In genomic region chr4:117782908-117783307, GRCm38 (mm10) we compare ENCODE assay signal across 28 mouse cellular contexts. TPM values are rescaled to one million over a fixed set of nuclear protein-coding genes. Genes with fewer than 3 reads are reported as not detected.
DNase-seq lines count a peak whose midpoint lies in the region; ATAC-seq and TF ChIP-seq lines count a peak whose summit lies in the region.
"Had no signal": no experiment of that assay in that cellular context is flagged by ENCODE, and none has a peak within 500 bp of the region (broad histone marks: within the 10 kb centered on the region; RNA-seq: fewer than 3 reads in every experiment).

No protein-coding gene starts in this region.

- peak; percentile 6; the same call in 1 of the 2 replicates for TF ChIP-seq CTCF in midbrain, postnatal 0 days (IDR thresholded peaks at IDR 0.05)
- 0 out of 4 replicates have a peak, but pooled peaks of 1 of the 2 experiments have one; percentile 13 for TF ChIP-seq CTCF in CH12.LX (conservative IDR thresholded peaks at IDR 0.05 in 1 of 2, IDR thresholded peaks at IDR 0.05 in 1 of 2; ENCODE audit: low read depth in 2 of 2, low read length in 2 of 2)
- TF ChIP-seq CTCF in stomach, postnatal 0 days (IDR thresholded peaks at IDR 0.05; ENCODE audit: low read depth): 0 out of 2 replicates have a peak, but pooled peaks have one; percentile 2

- H3K36me3 ChIP-seq in midbrain, postnatal 0 days (ENCODE audit: insufficient read depth, low read length): no peaks in the 10 kb centered on the region
- H3K36me3 ChIP-seq in midbrain, embryonic 13.5 days: no peaks in the 10 kb centered on the region
- H3K36me3 ChIP-seq in CH12.LX (replicated peaks in 1 of 2; ENCODE audit: control insufficient read depth in 1 of 2, insufficient read depth in 1 of 2, low read length in 1 of 2): peaks cover 0 to 7% of the 10 kb centered on the region in 2 experiments
- no peaks in the 10 kb centered on the region for H3K36me3 ChIP-seq in stomach, postnatal 0 days (ENCODE audit: control insufficient read depth, insufficient read depth, low read length)
- H3K36me3 ChIP-seq: embryonic facial prominence, embryonic 10.5 days; embryonic facial prominence, embryonic 12.5 days; forebrain, embryonic 15.5 days had no signal

- H3K4me2 ChIP-seq in midbrain, postnatal 0 days (ENCODE audit: low read depth, low read length, poor library complexity, severe bottlenecking): no peak overlapping the region
- no peak overlapping the region for H3K4me2 ChIP-seq in midbrain, embryonic 13.5 days (replicated peaks)
- no peak overlapping the region for H3K4me2 ChIP-seq in CH12.LX (ENCODE audit: insufficient read depth, low read depth, poor library complexity, severe bottlenecking)
- H3K4me2 ChIP-seq in stomach, postnatal 0 days (replicated peaks; ENCODE audit: low read depth): no peak overlapping the region
- H3K4me2 ChIP-seq: embryonic facial prominence, embryonic 12.5 days; forebrain, embryonic 13.5 days; forebrain, embryonic 15.5 days had no signal

- no peaks in the 10 kb centered on the region for H3K27me3 ChIP-seq in midbrain, postnatal 0 days (ENCODE audit: insufficient read depth, low read length)
- H3K27me3 ChIP-seq in midbrain, embryonic 13.5 days: no peaks in the 10 kb centered on the region
- H3K27me3 ChIP-seq in CH12.LX (replicated peaks): no peaks in the 10 kb centered on the region
- H3K27me3 ChIP-seq in stomach, postnatal 0 days (ENCODE audit: control insufficient read depth, insufficient read depth, low read length): no peaks in the 10 kb centered on the region
- H3K27me3 ChIP-seq: embryonic facial prominence, embryonic 12.5 days; forebrain, embryonic 13.5 days; forebrain, embryonic 15.5 days had no signal

- no peaks in the 10 kb centered on the region for H3K9me3 ChIP-seq in midbrain, postnatal 0 days (ENCODE audit: low read length)
- H3K9me3 ChIP-seq in midbrain, embryonic 13.5 days: no peaks in the 10 kb centered on the region
- H3K9me3 ChIP-seq in CH12.LX (replicated peaks; ENCODE audit: low read length): peaks cover 5% of the 10 kb centered on the region
- H3K9me3 ChIP-seq in stomach, postnatal 0 days (ENCODE audit: control insufficient read depth, low read length): no peaks in the 10 kb centered on the region
- H3K9me3 ChIP-seq: embryonic facial prominence, embryonic 10.5 days; embryonic facial prominence, embryonic 12.5 days; forebrain, embryonic 13.5 days; forebrain, embryonic 15.5 days had no signal

- H3K4me1 ChIP-seq in midbrain, postnatal 0 days (ENCODE audit: insufficient read depth, low read length): no peaks in the 10 kb centered on the region
- H3K4me1 ChIP-seq in midbrain, embryonic 13.5 days (replicated peaks): peaks cover 6% of the 10 kb centered on the region
- peaks cover 4 to 10% of the 10 kb centered on the region in 2 experiments; a peak in 3 of 4 replicates for H3K4me1 ChIP-seq in CH12.LX (ENCODE audit: control insufficient read depth in 1 of 2, insufficient read depth in 2 of 2)
- H3K4me1 ChIP-seq in stomach, postnatal 0 days (replicated peaks; ENCODE audit: control insufficient read depth, insufficient read depth): no peaks in the 10 kb centered on the region
- H3K4me1 ChIP-seq: embryonic facial prominence, embryonic 12.5 days; forebrain, embryonic 13.5 days; forebrain, embryonic 15.5 days had no signal

- TF ChIP-seq RAD21 in CH12.LX (IDR thresholded peaks at IDR 0.05; ENCODE audit: low read depth, low read length): no peak

- H3K9ac ChIP-seq in midbrain, postnatal 0 days (replicated peaks; ENCODE audit: low read length, poor library complexity, severe bottlenecking): no peak overlapping the region
- H3K9ac ChIP-seq in midbrain, embryonic 13.5 days (replicated peaks): no peak overlapping the region
- H3K9ac ChIP-seq in CH12.LX (ENCODE audit: insufficient read depth, low read depth): no peak overlapping the region
- H3K9ac ChIP-seq in stomach, postnatal 0 days (ENCODE audit: low read length): no peak overlapping the region
- H3K9ac ChIP-seq: embryonic facial prominence, embryonic 12.5 days; forebrain, embryonic 13.5 days; forebrain, embryonic 15.5 days; forebrain, postnatal 0 days had no signal

- TF ChIP-seq EP300 in CH12.LX (IDR thresholded peaks at IDR 0.05; ENCODE audit: low read length): no peak
- TF ChIP-seq EP300 in stomach, postnatal 0 days (optimal IDR thresholded peaks at IDR 0.05): no peak

- ATAC-seq in midbrain, postnatal 0 days (ENCODE audit: low FRiP score): no peak
- ATAC-seq in midbrain, embryonic 13.5 days: no peak
- no peak for ATAC-seq in stomach, postnatal 0 days (ENCODE audit: low FRiP score, low TSS enrichment)
- ATAC-seq: activated CD4-positive, CD25-positive, alpha-beta regulatory T cell, adult 4 months; CD4-positive, CD25-positive, alpha-beta regulatory T cell, adult 4 months; forebrain, embryonic 13.5 days; forebrain, embryonic 15.5 days; forebrain, postnatal 0 days; Patski had no signal

- H3K4me3 ChIP-seq in midbrain, postnatal 0 days (ENCODE audit: low read depth, low read length): no peak overlapping the region
- H3K4me3 ChIP-seq in midbrain, embryonic 13.5 days (replicated peaks): no peak overlapping the region
- H3K4me3 ChIP-seq in CH12.LX (replicated peaks in 1 of 3; ENCODE audit: low read depth in 2 of 3, low read length in 2 of 3, poor library complexity in 1 of 3): no peak overlapping the region
- H3K4me3 ChIP-seq in stomach, postnatal 0 days (ENCODE audit: low read depth, low read length): no peak overlapping the region
- H3K4me3 ChIP-seq: embryonic facial prominence, embryonic 10.5 days; embryonic facial prominence, embryonic 12.5 days; forebrain, embryonic 13.5 days; forebrain, embryonic 15.5 days had no signal

- dilution Hi-C loops in CH12.LX (cut with MboI; ENCODE audit: extremely low pct_ligation_motif_present, extremely low pct_unique_long_range_greater_than_20kb, low sequenced_read_pairs): no loop called here

- whole genome bisulfite sequencing in midbrain, postnatal 0 days: 85% methylated on average over 3 of the region's 3 CpGs
- WGBS in midbrain, embryonic 13.5 days: 88% methylated on average over 3 of the region's 3 CpGs
- 67% methylated on average over 3 of the region's 3 CpGs for WGBS in stomach, postnatal 0 days

- no peak for TF ChIP-seq POLR2A in CH12.LX (IDR thresholded peaks at IDR 0.05; ENCODE audit: low read depth, low read length)

- no peak for DNase-seq in midbrain, postnatal 0 days (ENCODE audit: low spot score)
- DNase-seq in CH12.LX (ENCODE audit: extremely low read depth): no peak
- DNase-seq in stomach, postnatal 0 days (ENCODE audit: low spot score): no peak
- no peak for DNase-seq in spleen, postnatal 36 days (ENCODE audit: low spot score in 2 of 2)
- DNase-seq in urinary bladder, postnatal 10 days (ENCODE audit: low spot score): no peak
- DNase-seq: adrenal gland, adult 8-10 months; adrenal gland, postnatal 36 days; B cell, adult 2 months; cerebellum, adult 11-12 months; cerebellum, adult 2 months; cerebellum, adult 9-10 months; cerebellum, postnatal 10 days; cerebellum, postnatal 25 days; forebrain, postnatal 0 days had no signal

- no peak overlapping the region for H3K27ac ChIP-seq in midbrain, postnatal 0 days (ENCODE audit: low read depth, low read length)
- no peak overlapping the region for H3K27ac ChIP-seq in midbrain, embryonic 13.5 days
- no peak overlapping the region for H3K27ac ChIP-seq in CH12.LX (ENCODE audit: insufficient read depth, low read depth)
- no peak overlapping the region for H3K27ac ChIP-seq in stomach, postnatal 0 days (replicated peaks)
- H3K27ac ChIP-seq: embryonic facial prominence, embryonic 10.5 days; embryonic facial prominence, embryonic 12.5 days; forebrain, embryonic 13.5 days; forebrain, embryonic 15.5 days had no signal

- in situ Hi-C loops in CH12.LX (cut with MboI; ENCODE audit: low pct_ligation_motif_present, low pct_unique_long_range_greater_than_20kb, low sequenced_read_pairs): no loop called here

- no peaks in the 10 kb centered on the region for H3K79me2 ChIP-seq in CH12.LX (replicated peaks; ENCODE audit: control insufficient read depth, extremely low read depth, insufficient read depth, poor library complexity, severe bottlenecking)

TF ChIP-seq in CH12.LX, 34 proteins besides CTCF, POLR2A, EP300 and RAD21:
- no peak for TF ChIP-seq POLR2AphosphoS2 (IDR thresholded peaks at IDR 0.05; ENCODE audit: low read depth, low read length)
- TF ChIP-seq SMC3 (IDR thresholded peaks at IDR 0.05; ENCODE audit: low read depth, low read length): no peak
- peak; percentile 57; the same call in 1 of the 2 replicates for TF ChIP-seq ZNF384 (IDR thresholded peaks at IDR 0.05; ENCODE audit: low read depth, low read length)
- no peak for TF ChIP-seq ZMIZ1 (IDR thresholded peaks at IDR 0.05; ENCODE audit: low read depth, low read length)
- TF ChIP-seq MXI1 (IDR thresholded peaks at IDR 0.05; ENCODE audit: low read depth, low read length): no peak

RNA-seq across cellular contexts. Expression of gene Klf17, which starts 17.5 kb away (rescaled TPM):
- not detected in 2 replicates for total RNA-seq in midbrain, postnatal 0 days (2014; rRNA removed)
- polyA plus RNA-seq in midbrain, postnatal 0 days (2015; fragmentation: Nextera tagmentation; extraction: Ambion mirVana): not detected in 2 replicates
- not detected in 2 replicates for polyA plus RNA-seq in midbrain, embryonic 13.5 days (2015; fragmentation: Nextera tagmentation; extraction: Ambion mirVana)
- total RNA-seq in CH12.LX (2012; rRNA removed): not detected in 2 replicates
- not detected in 2 replicates for total RNA-seq in CH12.LX (2014; rRNA removed)
- polyA plus RNA-seq in CH12.LX (2012; ENCODE audit: insufficient read length, low read depth): not detected in 2 replicates
- polyA plus RNA-seq in stomach, postnatal 0 days (2015; fragmentation: Nextera tagmentation; extraction: Ambion mirVana): 0.12 and 0.16 TPM in 2 replicates
- total RNA-seq: adrenal gland, adult 18-20 months; adrenal gland, adult 8-10 months; adrenal gland, postnatal 14 days; adrenal gland, postnatal 36 days; forebrain, postnatal 0 days had no signal
- polyA plus RNA-seq: activated CD4-positive, CD25-positive, alpha-beta regulatory T cell, adult 4 months; CD4-positive, CD25-positive, alpha-beta regulatory T cell, adult 4 months; cerebellum, adult 2 months; cortical plate, adult 2 months; embryonic facial prominence, embryonic 10.5 days; embryonic facial prominence, embryonic 12.5 days; embryonic facial prominence, embryonic 14.5 days; forebrain, embryonic 11.5 days; forebrain, embryonic 13.5 days; forebrain, embryonic 15.5 days; forebrain, postnatal 0 days; Patski had no signal

RNA-seq across cellular contexts. Expression of gene Slc6a9, which starts 51.4 kb away (rescaled TPM):
- 71.2 and 105 TPM in 2 replicates for total RNA-seq in midbrain, postnatal 0 days (2014; rRNA removed)
- polyA plus RNA-seq in midbrain, postnatal 0 days (2015; fragmentation: Nextera tagmentation; extraction: Ambion mirVana): 58.7 and 70.5 TPM in 2 replicates
- 14.9 and 16.1 TPM in 2 replicates for polyA plus RNA-seq in midbrain, embryonic 13.5 days (2015; fragmentation: Nextera tagmentation; extraction: Ambion mirVana)
- 3.9 and 15.6 TPM in 2 replicates for total RNA-seq in CH12.LX (2012; rRNA removed)
- 1.8 and 4.0 TPM in 2 replicates for total RNA-seq in CH12.LX (2014; rRNA removed)
- 7.8 and 9.1 TPM in 2 replicates for polyA plus RNA-seq in CH12.LX (2012; ENCODE audit: insufficient read length, low read depth)
- polyA plus RNA-seq in stomach, postnatal 0 days (2015; fragmentation: Nextera tagmentation; extraction: Ambion mirVana): 20.6 and 25.2 TPM in 2 replicates

RNA-seq across cellular contexts. Expression of gene Gm12845, which starts 58.7 kb away (rescaled TPM):
- not detected in 2 replicates for total RNA-seq in midbrain, postnatal 0 days (2014; rRNA removed)
- polyA plus RNA-seq in midbrain, postnatal 0 days (2015; fragmentation: Nextera tagmentation; extraction: Ambion mirVana): not detected in 2 replicates
- polyA plus RNA-seq in midbrain, embryonic 13.5 days (2015; fragmentation: Nextera tagmentation; extraction: Ambion mirVana): not detected in 2 replicates
- total RNA-seq in CH12.LX (2012; rRNA removed) (0.08 TPM in 1 of 2 replicates, not detected in the other), CH12.LX (2014; rRNA removed) (not detected in 2 replicates)
- polyA plus RNA-seq in CH12.LX (2012; ENCODE audit: insufficient read length, low read depth): 0.17 TPM in 1 of 2 replicates, not detected in the other
- polyA plus RNA-seq in stomach, postnatal 0 days (2015; fragmentation: Nextera tagmentation; extraction: Ambion mirVana): not detected in 2 replicates
- total RNA-seq: adrenal gland, adult 18-20 months; adrenal gland, adult 8-10 months; adrenal gland, postnatal 14 days; adrenal gland, postnatal 36 days; ES-E14; forebrain, postnatal 0 days had no signal
- polyA plus RNA-seq: activated CD4-positive, CD25-positive, alpha-beta regulatory T cell, adult 4 months; CD4-positive, CD25-positive, alpha-beta regulatory T cell, adult 4 months; cerebellum, adult 2 months; cortical plate, adult 2 months; embryonic facial prominence, embryonic 10.5 days; embryonic facial prominence, embryonic 12.5 days; embryonic facial prominence, embryonic 14.5 days; forebrain, embryonic 11.5 days; forebrain, embryonic 13.5 days; forebrain, embryonic 15.5 days; forebrain, postnatal 0 days; Patski had no signal
